Mouse (Mus musculus): Measurements from ENCODE around the gene Serpina3m.
"Not testable (repeated sequence)": the region's sequence is repeated elsewhere in the genome, so short reads cannot be mapped to it uniquely, and the experiment has no call there.

Serpina3m gene

GRCm38 (mm10) chr12:104391057-104391456, 52.8 kb downstream of the Serpina3m start:
- DNase-seq = not testable (repeated sequence)

- no peak for DNase-seq
Observed at GRCm38 (mm10) chr12:104403968-104404367, 65.7 kb downstream of the Serpina3m start.

GRCm38 (mm10) chr12:104406454-104406885, 68.2 kb downstream of the Serpina3m start, which contains the start of gene Serpina3n:
Serpina3n (plus strand) TSS chr12:104406729.
- no peak for DNase-seq

GRCm38 (mm10) chr12:104412507-104412906, 74.2 kb downstream of the Serpina3m start:
- DNase-seq = no peak

GRCm38 (mm10) chr12:104414576-104414975, 76.3 kb downstream of the Serpina3m start:
- no peak for DNase-seq

- peak; percentile 25 for DNase-seq
Observed at GRCm38 (mm10) chr12:104415625-104416315, 77.5 kb downstream of the Serpina3m start.

GRCm38 (mm10) chr12:104418340-104419135, 80.3 kb downstream of the Serpina3m start:
- DNase-seq = peak; percentile 86

GRCm38 (mm10) chr12:104419136-104419462, 80.8 kb downstream of the Serpina3m start:
- no peak for DNase-seq

GRCm38 (mm10) chr12:104422615-104423392, 84.5 kb downstream of the Serpina3m start:
- DNase-seq = no peak

GRCm38 (mm10) chr12:104425591-104425990, 87.3 kb downstream of the Serpina3m start:
- DNase-seq = no peak

GRCm38 (mm10) chr12:104426915-104427314, 88.6 kb downstream of the Serpina3m start:
- no peak for DNase-seq

- DNase-seq = no peak
Observed at GRCm38 (mm10) chr12:104431359-104431758, 93.1 kb downstream of the Serpina3m start.

GRCm38 (mm10) chr12:104433214-104433613, 94.9 kb downstream of the Serpina3m start:
- DNase-seq = no peak

GRCm38 (mm10) chr12:104433951-104434735, 95.9 kb downstream of the Serpina3m start:
- no peak for DNase-seq

GRCm38 (mm10) chr12:104440087-104440760, 101.9 kb downstream of the Serpina3m start:
- DNase-seq = peak; percentile 85

GRCm38 (mm10) chr12:104443716-104444115, 105.4 kb downstream of the Serpina3m start:
- no peak for DNase-seq

Measured in right cerebral cortex, postnatal 14 days (tissue).